Mouse (Mus musculus) myocyte (in vitro differentiated cells): ENCODE measurements around the gene Macrod1.

ENCODE experiments used
- CEBPB ChIP-seq: IDR thresholded peaks from 2 replicates; pipeline ENCODE4 v1.6.1; 2011; ENCODE audit warnings: mild to moderate bottlenecking, moderate library complexity; ENCODE audit not compliant: poor library complexity, insufficient read depth, severe bottlenecking
- E2F4 ChIP-seq: IDR thresholded peaks from one replicate; pipeline ENCODE4 v1.6.1; 2011; ENCODE audit warnings: mild to moderate bottlenecking, control low read depth, moderate library complexity; ENCODE audit not compliant: insufficient read depth
- MAX ChIP-seq: IDR thresholded peaks from one replicate; pipeline ENCODE4 v1.6.1; 2011; ENCODE audit warnings: low read depth, mild to moderate bottlenecking, control low read depth
- MYOD1 ChIP-seq, 3 experiments: IDR thresholded peaks; one replicate each; pipeline ENCODE4 v1.6.1; 2011; ENCODE audit warnings: control low read depth in 2 of 3, low read depth in 2 of 3, mild to moderate bottlenecking in 2 of 3, moderate library complexity in 1 of 3; ENCODE audit not compliant: insufficient read length in 2 of 3, control insufficient read depth in 1 of 3
- MYOG ChIP-seq, 3 experiments: IDR thresholded peaks; one replicate each; pipeline ENCODE4 v1.6.1; 2011; ENCODE audit warnings: control low read depth in 2 of 3, low read depth in 2 of 3, mild to moderate bottlenecking in 2 of 3; ENCODE audit not compliant: insufficient read length in 2 of 3, control insufficient read depth in 1 of 3, insufficient read depth in 1 of 3
- POLR2A ChIP-seq: IDR thresholded peaks from one replicate; pipeline ENCODE4 v1.6.1; 2011; ENCODE audit warnings: low read depth, mild to moderate bottlenecking, control low read depth, moderate library complexity; ENCODE audit not compliant: insufficient read length
- TCF12 ChIP-seq: IDR thresholded peaks from one replicate; pipeline ENCODE4 v1.6.1; 2011; ENCODE audit warnings: mild to moderate bottlenecking, control low read depth; ENCODE audit not compliant: poor library complexity, insufficient read depth, severe bottlenecking
- USF1 ChIP-seq: IDR thresholded peaks from one replicate; pipeline ENCODE4 v1.6.1; 2011; ENCODE audit warnings: low read depth, mild to moderate bottlenecking, control low read depth, moderate library complexity

GRCm38 (mm10) chr19:7111710-7112109 lies 55.1 kb downstream of the Macrod1 start:
- TF ChIP-seq POLR2A (no peak), CEBPB (no peak), MYOG (IDR thresholded peaks at IDR 0.05; ENCODE audit: control insufficient read depth in 1 of 3, insufficient read depth in 1 of 3, insufficient read length in 2 of 3, low read depth in 2 of 3) (no peak), E2F4 (no peak), MYOD1 (IDR thresholded peaks at IDR 0.05; ENCODE audit: control insufficient read depth in 1 of 3, insufficient read length in 2 of 3, low read depth in 2 of 3) (no peak), TCF12 (no peak), USF1 (no peak), MAX (no peak)
